Comparison of ENCODE assay signal across 18 mouse cellular contexts in genomic region chr5:25119148-25119547, GRCm38 (mm10). TPM values are rescaled to one million over a fixed set of nuclear protein-coding genes. Genes with fewer than 3 reads are reported as not detected.
A peak's percentile ranks its signal among the peaks of the same experiment; 100 is the strongest.
DNase-seq lines count a peak whose midpoint lies in the region; ATAC-seq and TF ChIP-seq lines count a peak whose summit lies in the region.
"Had no signal": no experiment of that assay in that cellular context is flagged by ENCODE, and none has a peak within 500 bp of the region (broad histone marks: within the 10 kb centered on the region; RNA-seq: fewer than 3 reads in every experiment).

No protein-coding gene starts in this region.

- peak; percentile 33 for DNase-seq in intestine, embryonic 14.5 days (ENCODE audit: low spot score)
- peak; percentile 53 for DNase-seq in right cerebral cortex, adult 18-20 months
- no peak for DNase-seq in right cerebral cortex, postnatal 14 days
- DNase-seq in forebrain, postnatal 0 days: peak; percentile 65
- peak; percentile 27 for DNase-seq in right cerebral cortex, postnatal 25 days
- DNase-seq in cerebellum, postnatal 36 days: no peak
- no peak for DNase-seq in kidney, adult 18-20 months
- DNase-seq: adrenal gland, postnatal 10 days; cerebellum, adult 8-10 months; gastrocnemius, adult 2 months; heart, adult 2 months; heart, postnatal 14 days; lung, postnatal 14 days; thymus, postnatal 36 days had no signal

- H3K4me3 ChIP-seq in intestine, embryonic 14.5 days (ENCODE audit: low read depth, low read length): no peak overlapping the region
- H3K4me3 ChIP-seq in intestine, embryonic 15.5 days (replicated peaks): no peak overlapping the region
- H3K4me3 ChIP-seq in forebrain, postnatal 0 days (ENCODE audit: low read depth, low read length): no peak overlapping the region
- H3K4me3 ChIP-seq: gastrocnemius, adult 2 months; heart, adult 2 months; stomach, embryonic 15.5 days had no signal

- ATAC-seq in intestine, embryonic 14.5 days (replicated peaks; ENCODE audit: low FRiP score, low TSS enrichment, low read depth): no peak
- ATAC-seq in intestine, embryonic 15.5 days: no peak
- ATAC-seq in forebrain, postnatal 0 days: peak; percentile 91

- no peaks in the 10 kb centered on the region for H3K9me3 ChIP-seq in intestine, embryonic 14.5 days (ENCODE audit: control insufficient read depth, low read length)
- H3K9me3 ChIP-seq in intestine, embryonic 15.5 days: no peaks in the 10 kb centered on the region
- H3K9me3 ChIP-seq in forebrain, postnatal 0 days (ENCODE audit: low read length): no peaks in the 10 kb centered on the region
- H3K9me3 ChIP-seq: stomach, embryonic 15.5 days had no signal

- H3K4me1 ChIP-seq in intestine, embryonic 14.5 days (replicated peaks; ENCODE audit: control insufficient read depth, insufficient read depth, low read length): no peaks in the 10 kb centered on the region
- no peaks in the 10 kb centered on the region for H3K4me1 ChIP-seq in intestine, embryonic 15.5 days (replicated peaks)
- H3K4me1 ChIP-seq in forebrain, postnatal 0 days (ENCODE audit: insufficient read depth): no peaks in the 10 kb centered on the region
- H3K4me1 ChIP-seq: stomach, embryonic 15.5 days had no signal

- TF ChIP-seq CTCF in forebrain, postnatal 0 days (IDR thresholded peaks at IDR 0.05; ENCODE audit: low read depth): no peak

- no peak overlapping the region for H3K9ac ChIP-seq in intestine, embryonic 14.5 days (ENCODE audit: low read length)
- no peak overlapping the region for H3K9ac ChIP-seq in intestine, embryonic 15.5 days
- no peak overlapping the region for H3K9ac ChIP-seq in forebrain, postnatal 0 days
- H3K9ac ChIP-seq: hindbrain, embryonic 14.5 days; stomach, embryonic 15.5 days had no signal

- no peak overlapping the region for H3K4me2 ChIP-seq in intestine, embryonic 14.5 days (ENCODE audit: low read length)
- no peak overlapping the region for H3K4me2 ChIP-seq in intestine, embryonic 15.5 days (replicated peaks)
- H3K4me2 ChIP-seq in forebrain, postnatal 0 days (ENCODE audit: low read depth): no peak overlapping the region
- H3K4me2 ChIP-seq: hindbrain, embryonic 14.5 days; stomach, embryonic 15.5 days had no signal

- H3K27me3 ChIP-seq in intestine, embryonic 14.5 days (replicated peaks; ENCODE audit: control insufficient read depth, insufficient read depth, low read length): no peaks in the 10 kb centered on the region
- H3K27me3 ChIP-seq in intestine, embryonic 15.5 days (replicated peaks): no peaks in the 10 kb centered on the region
- H3K27me3 ChIP-seq in forebrain, postnatal 0 days (ENCODE audit: insufficient read depth, low read length): no peaks in the 10 kb centered on the region
- H3K27me3 ChIP-seq: stomach, embryonic 15.5 days had no signal

- H3K27ac ChIP-seq in intestine, embryonic 14.5 days (ENCODE audit: low read depth): no peak overlapping the region
- no peak overlapping the region for H3K27ac ChIP-seq in intestine, embryonic 15.5 days
- peak overlapping the region; percentile 41 for H3K27ac ChIP-seq in forebrain, postnatal 0 days (ENCODE audit: low read depth, low read length)
- H3K27ac ChIP-seq: gastrocnemius, adult 2 months; heart, adult 2 months; hindbrain, embryonic 14.5 days; stomach, embryonic 15.5 days had no signal

- no peaks in the 10 kb centered on the region for H3K36me3 ChIP-seq in intestine, embryonic 14.5 days (ENCODE audit: control insufficient read depth, insufficient read depth, low read length)
- no peaks in the 10 kb centered on the region for H3K36me3 ChIP-seq in intestine, embryonic 15.5 days
- no peaks in the 10 kb centered on the region for H3K36me3 ChIP-seq in forebrain, postnatal 0 days (ENCODE audit: insufficient read depth)
- H3K36me3 ChIP-seq: G1E; stomach, embryonic 15.5 days had no signal

- WGBS in intestine, embryonic 14.5 days: 81% methylated on average over 5 of the region's 5 CpGs
- 82% methylated on average over 5 of the region's 5 CpGs for WGBS in intestine, embryonic 15.5 days
- 68% methylated on average over 5 of the region's 5 CpGs for WGBS in forebrain, postnatal 0 days

RNA-seq across cellular contexts. Expression of gene Prkag2, which starts 18.7 kb away (rescaled TPM):
- 52.1 and 54.0 TPM in 2 replicates for polyA plus RNA-seq in intestine, embryonic 14.5 days (2014; fragmentation: Nextera tagmentation; extraction: Ambion mirVana)
- 52.2 and 52.3 TPM in 2 replicates for polyA plus RNA-seq in intestine, embryonic 15.5 days (2015; fragmentation: Nextera tagmentation; extraction: Ambion mirVana)
- 62.4 and 72.2 TPM in 2 replicates for total RNA-seq in forebrain, postnatal 0 days (2014; rRNA removed)
- polyA plus RNA-seq in forebrain, postnatal 0 days (2015; fragmentation: Nextera tagmentation; extraction: Ambion mirVana): 94.9 and 112 TPM in 2 replicates
- total RNA-seq: G1E had no signal
- polyA plus RNA-seq: G1E had no signal

Comparison
In these comparisons a context has a peak if more than half of its experiments do, and no peak if none do; other contexts are left out.
1. DNase-seq: peak in intestine, embryonic 14.5 days (single experiment), right cerebral cortex, adult 18-20 months (single experiment), forebrain, postnatal 0 days (single experiment) and right cerebral cortex, postnatal 25 days (single experiment); none in right cerebral cortex, postnatal 14 days (single experiment), cerebellum, postnatal 36 days (0 of 2) and kidney, adult 18-20 months (single experiment).